Mouse (Mus musculus) left cerebral cortex, postnatal 10 days (tissue): ENCODE results near the gene Klhl33. TPM values are rescaled to one million over a fixed set of nuclear protein-coding genes. Genes with fewer than 3 reads are reported as not detected.
"Not testable (repeated sequence)": the region's sequence is repeated elsewhere in the genome, so short reads cannot be mapped to it uniquely, and the experiment has no call there.

ENCODE experiments used
- DNase-seq, 2 experiments: peaks; one replicate each; pipeline ENCODE4 v3.0.0; 2021 to 2022; ENCODE audit warnings: low spot score in 2 of 2, mixed read lengths in 1 of 2; ENCODE audit errors: extremely low spot score in 1 of 2
- intact Hi-C: fragments of 180-260 bp; cut with DNase I; formaldehyde crosslinking; loops from one replicate; pipeline ENCODE4 v1.15.1; 2025
- total RNA-seq, 2 experiments: library from RNA; stranded (reverse); gene quantifications; 2 replicates each; pipeline ENCODE4 v1.2.3; 2021

Gene Klhl33
- 1 to 10 TPM; 1.4 to 2.1 TPM for total RNA-seq

DNA sequence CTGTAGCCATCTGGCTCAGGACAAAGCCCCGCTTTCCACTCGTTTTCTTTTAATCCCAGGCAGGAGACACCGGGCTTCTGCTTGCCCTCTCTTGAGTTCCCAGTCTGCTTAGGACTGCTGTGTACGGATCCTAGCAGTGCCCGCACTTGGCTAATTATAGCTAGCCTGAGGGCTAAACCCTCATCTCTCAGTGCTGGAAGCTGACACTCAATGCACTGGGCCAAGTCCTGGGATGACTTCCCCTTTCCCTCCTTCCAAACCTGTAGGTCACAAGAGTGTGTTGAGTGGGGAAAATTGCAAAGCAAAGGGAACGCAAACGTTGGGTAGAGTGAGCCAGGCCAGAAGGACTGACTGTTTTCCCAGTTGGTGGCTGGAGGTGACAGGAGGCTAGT is at the start of gene Klhl33:
Gene Klhl33, minus strand, starts transcription at position 134 of the 392 bp plus-strand sequence.
- DNase-seq, result no peak

GRCm38 (mm10) chr14:50945526-50945925 is 48.2 kb upstream of the Klhl33 start:
- DNase-seq, intact Hi-C loops: not testable (repeated sequence)

More for the DNA sequence above, at the start of gene Klhl33:
- intact Hi-C loops, result no loop called here

- DNase-seq, intact Hi-C loops: not testable (repeated sequence)
Observed at GRCm38 (mm10) chr14:50945081-50945480, 47.8 kb upstream of the Klhl33 start.

DNA sequence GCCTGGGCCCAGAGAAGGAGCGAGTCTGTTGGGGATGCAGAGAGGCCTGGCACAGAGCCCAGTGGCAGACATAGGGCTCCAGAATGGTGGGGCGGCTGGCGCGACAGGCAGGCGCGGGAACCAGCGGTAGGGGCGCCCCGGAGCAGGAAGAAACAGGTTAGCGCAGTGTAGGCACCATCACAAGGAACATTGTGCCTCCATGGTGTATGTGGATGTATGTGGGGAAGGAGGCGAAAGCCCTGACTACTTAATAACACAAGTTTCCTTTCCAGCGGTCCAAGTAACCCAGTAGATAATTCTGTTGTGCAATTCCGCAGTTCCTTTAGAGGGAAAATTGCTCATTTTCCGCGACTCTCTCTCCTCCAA is 47.3 kb upstream of the Klhl33 start:
- intact Hi-C loops, DNase-seq: not testable (repeated sequence)

DNA sequence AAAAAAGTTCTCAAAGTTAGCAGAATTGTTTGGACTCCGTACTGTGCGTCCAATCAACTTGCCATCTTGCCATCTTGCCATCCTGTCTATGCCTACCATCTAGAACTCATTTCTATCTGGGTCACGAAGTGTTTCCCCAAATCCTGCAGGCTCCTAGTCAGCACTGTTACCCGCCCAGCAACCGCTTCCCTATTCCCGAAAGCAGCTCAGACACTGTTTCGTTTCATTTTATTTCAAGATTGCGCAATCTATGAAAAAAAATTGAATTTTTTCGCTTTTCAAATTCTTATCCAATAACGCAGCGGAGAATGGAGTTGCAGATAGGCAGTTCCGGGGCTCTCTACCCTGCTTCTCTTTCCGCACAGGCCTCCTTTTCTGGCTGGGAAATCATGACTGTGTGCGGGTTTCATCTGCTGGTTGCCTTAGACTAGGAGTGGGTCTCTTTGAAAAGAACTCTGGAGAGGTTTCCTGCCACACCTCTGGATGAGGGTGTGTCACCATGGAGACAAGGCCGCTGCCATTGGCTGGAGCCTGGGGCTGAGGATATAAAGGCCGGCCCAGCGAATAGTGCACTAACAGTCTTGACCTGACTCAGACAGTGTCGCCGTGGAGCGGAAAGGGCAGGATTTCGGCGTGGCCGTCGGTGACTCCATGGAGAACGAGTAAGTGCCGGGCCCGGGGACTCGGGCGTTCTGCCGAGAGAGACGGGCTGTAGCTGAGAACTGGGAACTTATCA is 46.8 kb upstream of the Klhl33 start, which contains the start of gene Gm49342:
Gene Gm49342, plus strand, starts transcription at position 586 of the 736 bp plus-strand sequence.
- intact Hi-C loops, result no loop called here
- DNase-seq, result peak; percentile 84 to 95

DNA sequence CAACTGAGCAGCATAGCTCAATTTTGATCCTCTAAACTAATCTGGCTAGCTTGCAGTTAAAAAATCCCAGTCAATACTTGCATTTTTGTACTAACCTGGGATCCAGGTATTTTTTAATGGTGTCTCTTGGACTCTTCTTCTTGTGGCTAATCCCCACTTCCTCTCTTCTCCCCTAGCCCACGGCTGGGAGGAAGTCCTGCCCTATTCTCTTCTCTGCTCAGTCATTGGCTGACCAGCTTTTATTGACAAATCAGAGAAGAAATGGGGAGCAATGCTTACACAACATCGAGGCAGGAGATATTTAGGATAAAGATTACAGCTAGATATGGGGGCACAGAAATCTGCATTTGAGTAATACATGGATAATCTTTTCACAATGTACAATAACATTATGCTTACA is 41.6 kb upstream of the Klhl33 start:
- intact Hi-C loops, result no loop called here
- DNase-seq, result no peak

DNA sequence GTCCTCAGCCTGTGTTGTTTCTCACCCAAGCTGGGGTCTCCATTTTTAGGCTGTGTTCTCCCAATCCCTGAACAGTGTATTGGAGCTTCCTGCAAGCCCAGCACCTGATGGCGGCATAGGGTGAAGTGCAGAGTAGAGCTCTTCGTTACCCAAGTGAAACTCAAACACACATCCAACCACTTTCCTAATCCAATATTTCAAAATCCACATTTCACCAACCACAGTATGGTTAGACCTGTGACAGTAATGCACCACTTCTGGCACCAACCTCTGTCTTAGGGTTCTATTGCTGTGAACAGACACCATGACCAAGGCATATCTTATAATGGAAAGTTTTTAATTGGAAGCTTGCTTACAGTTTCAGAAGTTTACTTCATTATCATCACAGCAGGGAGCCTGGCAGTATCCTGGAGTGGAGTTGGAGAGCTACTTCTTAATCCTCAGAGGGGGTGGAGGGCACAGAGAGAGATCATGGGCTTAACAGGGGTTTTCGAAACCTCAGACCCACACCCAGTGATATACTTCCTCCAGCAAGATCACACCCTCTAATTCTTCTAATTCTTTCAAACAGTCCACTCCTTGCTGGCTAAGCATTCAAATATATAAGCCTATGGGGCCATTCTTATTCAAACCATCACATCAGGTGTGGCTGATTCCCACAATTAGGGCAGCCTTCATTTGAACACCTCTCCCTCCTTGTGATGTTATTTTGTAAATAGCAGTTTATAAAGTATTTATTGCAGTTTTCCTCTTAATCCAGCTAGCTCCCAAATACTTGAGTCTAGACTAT is 41.0 kb upstream of the Klhl33 start:
- DNase-seq, result no peak
- intact Hi-C loops, result no loop called here

- DNase-seq, result no peak
- intact Hi-C loops, result no loop called here
Observed at GRCm38 (mm10) chr14:50936649-50937048, 39.3 kb upstream of the Klhl33 start.

GRCm38 (mm10) chr14:50931493-50932020 is 34.2 kb upstream of the Klhl33 start:
- intact Hi-C loops, result loop anchor here (5.0 kb wide), 1 partner anchor 136 kb away; no protein-coding TSS in a partner anchor
- no peak for DNase-seq

DNA sequence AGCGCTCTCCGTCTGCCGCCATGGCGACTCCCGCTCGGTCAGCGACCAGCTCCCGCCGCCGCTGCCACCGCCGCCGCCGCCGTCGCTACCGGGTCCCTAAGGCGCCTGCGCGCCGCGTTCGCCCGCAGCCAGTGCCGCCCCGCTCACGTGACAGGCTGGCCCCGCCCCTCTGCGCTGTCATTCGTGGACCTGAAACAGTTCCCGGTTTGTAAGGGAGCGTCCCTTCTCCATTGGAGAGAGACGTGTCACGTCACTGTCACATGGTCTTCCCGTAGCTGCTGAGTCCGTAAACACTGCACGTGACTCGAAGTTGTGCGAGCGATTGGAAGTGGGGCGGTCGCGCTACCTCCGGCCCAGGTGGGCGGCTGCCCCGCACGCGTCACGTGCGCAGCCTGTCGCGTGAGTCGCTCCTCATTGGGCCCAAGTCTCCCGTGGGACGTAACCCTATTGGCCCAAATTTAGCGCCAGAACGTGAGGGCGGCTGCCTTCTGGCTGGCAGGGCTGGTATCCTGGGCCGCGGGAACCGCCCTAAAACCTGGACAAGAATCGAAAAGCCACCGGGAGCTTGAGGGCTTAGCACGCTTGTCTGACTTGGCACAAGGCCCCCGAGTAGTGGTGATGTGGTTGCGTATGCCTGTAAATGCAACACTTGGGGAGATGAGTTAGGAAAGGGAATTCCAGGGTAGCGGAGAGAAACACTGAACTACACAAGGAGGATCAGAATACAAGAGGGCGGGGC is 33.6 kb upstream of the Klhl33 start, which contains the start of the genes Pip4p1 and Pnp:
Gene Pip4p1, minus strand, starts transcription at position 103 of the 739 bp plus-strand sequence.
Gene Pnp, plus strand, starts transcription at position 329 of the 739 bp plus-strand sequence.
- peak; percentile 99 to 100 for DNase-seq
- intact Hi-C loops, result loop anchor here (5.0 kb wide), 1 partner anchor 136 kb away; no protein-coding TSS in a partner anchor

GRCm38 (mm10) chr14:50930377-50930753 is 33.1 kb upstream of the Klhl33 start:
- DNase-seq, result no peak
- intact Hi-C loops, result loop anchor here (5.0 kb wide), 1 partner anchor 137 kb away; no protein-coding TSS in a partner anchor

- no peak for DNase-seq
Observed at GRCm38 (mm10) chr14:50929951-50930350, 32.6 kb upstream of the Klhl33 start.

GRCm38 (mm10) chr14:50927366-50927765 is 30.1 kb upstream of the Klhl33 start:
- no peak for DNase-seq
- intact Hi-C loops, result loop anchor here (5.0 kb wide), 1 partner anchor 100 kb away; no protein-coding TSS in a partner anchor

More at GRCm38 (mm10) chr14:50929951-50930350, 32.6 kb upstream of the Klhl33 start:
- intact Hi-C loops, result loop anchor here (5.0 kb wide), 2 partner anchors 103 to 137 kb away; no protein-coding TSS in a partner anchor

DNA sequence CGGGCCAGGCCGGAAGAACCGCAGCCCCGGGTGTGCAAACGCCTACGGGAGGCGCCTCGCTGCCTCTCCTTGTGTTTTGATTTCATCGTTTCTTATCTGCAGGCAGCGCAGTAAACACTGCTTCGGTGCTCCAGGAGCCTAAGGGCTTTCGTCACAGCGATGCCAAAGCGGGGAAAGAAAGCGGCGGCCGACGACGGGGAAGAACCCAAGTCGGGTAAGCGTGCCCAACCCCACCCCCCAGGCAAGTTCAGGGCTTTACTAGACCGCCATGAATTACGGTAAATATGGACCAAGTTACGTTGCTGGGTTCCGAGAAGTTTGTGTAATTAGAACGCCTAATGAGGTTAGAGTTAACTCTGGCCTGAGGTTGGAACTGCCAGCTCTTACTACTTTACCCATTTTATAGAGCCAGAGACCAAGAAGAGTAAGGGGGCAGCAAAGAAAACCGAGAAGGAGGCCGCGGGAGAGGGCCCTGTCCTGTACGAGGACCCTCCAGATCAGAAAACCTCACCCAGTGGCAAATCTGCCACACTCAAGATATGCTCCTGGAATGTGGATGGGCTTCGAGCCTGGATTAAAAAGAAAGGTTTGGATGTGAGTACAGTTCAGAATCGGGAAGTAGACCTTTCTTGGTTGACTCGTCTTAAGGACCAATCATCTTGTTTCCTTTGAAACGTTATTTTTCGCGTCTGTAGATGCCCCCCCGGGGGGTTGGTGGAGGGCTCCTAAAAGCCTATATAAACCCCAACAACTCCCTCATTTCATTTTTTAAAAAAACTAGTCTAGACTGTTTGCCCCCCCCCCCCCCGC is 28.0 kb upstream of the Klhl33 start:
- intact Hi-C loops, result loop anchor here (5.0 kb wide), 1 partner anchor 98 kb away; no protein-coding TSS in a partner anchor
- DNase-seq, result no peak

DNA sequence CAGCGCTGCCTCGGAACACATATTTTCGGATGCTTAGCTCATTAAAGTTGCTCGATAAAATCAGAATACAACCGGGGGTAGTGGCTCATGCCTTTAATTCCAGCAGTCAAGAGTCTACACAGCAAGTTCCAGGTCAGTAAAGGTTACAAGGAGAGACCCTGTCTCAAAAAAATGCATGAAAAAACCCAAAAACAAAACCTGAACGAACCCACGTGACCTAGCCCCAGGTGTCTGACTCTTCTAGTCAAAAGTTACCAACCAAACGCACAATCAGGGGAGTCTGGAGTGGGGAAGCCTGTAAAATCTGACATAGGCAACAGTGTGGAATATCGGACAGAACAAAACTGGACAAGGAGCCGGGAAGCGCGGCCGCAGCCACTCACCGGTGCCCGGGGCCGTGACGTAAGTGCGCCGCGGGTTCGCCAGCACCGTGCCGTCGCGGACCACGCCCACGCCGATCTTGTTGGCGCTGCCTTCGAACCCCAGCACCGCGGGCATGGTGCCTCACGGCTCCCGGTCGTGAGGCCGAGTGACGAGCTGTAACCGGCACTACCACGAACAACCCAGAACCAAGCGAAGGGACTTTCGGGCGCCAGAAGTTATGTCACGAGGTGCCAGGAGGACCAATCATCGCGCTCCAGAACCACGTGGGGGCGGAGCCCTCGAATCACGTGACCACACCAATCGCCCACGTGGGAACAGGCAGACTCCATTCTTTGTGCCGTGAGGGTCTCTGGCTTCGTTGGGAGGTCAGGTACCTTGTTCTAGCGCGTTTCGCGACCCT is 27.2 kb upstream of the Klhl33 start, which contains the start of the genes Osgep and Apex1:
Gene Osgep, minus strand, starts transcription at position 613 of the 784 bp plus-strand sequence.
Gene Apex1, plus strand, starts transcription at position 688 of the 784 bp plus-strand sequence.
- DNase-seq, result peak; percentile 97 to 98
- intact Hi-C loops, result loop anchor here (5.0 kb wide), 1 partner anchor 97 kb away; no protein-coding TSS in a partner anchor

- DNase-seq, intact Hi-C loops: not testable (repeated sequence)
Observed at GRCm38 (mm10) chr14:50923437-50923836, 26.1 kb upstream of the Klhl33 start.

GRCm38 (mm10) chr14:50911356-50911755 is 14.0 kb upstream of the Klhl33 start:
- intact Hi-C loops, result loop anchor here (5.0 kb wide), 1 partner anchor 104 kb away; the partner anchor contains the start of genes Ccnb1ip1 and Parp2
- DNase-seq, result no peak
